Comparison of ENCODE assay signal across 25 mouse cellular contexts in the genomic region with DNA sequence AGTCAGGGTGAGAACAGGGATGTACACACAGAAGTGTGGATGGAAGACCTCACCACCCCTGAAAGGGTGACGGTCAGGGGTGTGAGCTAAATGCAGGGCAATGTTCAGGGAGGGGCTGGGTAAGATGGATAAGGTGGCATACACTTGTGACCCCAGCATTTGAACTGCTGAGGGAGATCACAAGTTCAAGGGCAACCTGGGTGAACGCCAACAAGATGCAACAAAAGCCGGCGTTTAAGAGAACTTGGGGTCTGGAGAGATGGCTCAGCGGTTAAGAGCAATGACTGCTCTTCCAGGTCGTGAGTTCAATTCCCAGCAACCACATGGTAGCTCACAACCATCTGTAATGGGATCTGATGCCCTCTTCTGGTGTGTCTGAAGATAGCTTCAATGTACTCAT. TPM values are rescaled to one million over a fixed set of nuclear protein-coding genes. Genes with fewer than 3 reads are reported as not detected.
DNase-seq lines count a peak whose midpoint lies in the region; ATAC-seq and TF ChIP-seq lines count a peak whose summit lies in the region.
"Had no signal": no experiment of that assay in that cellular context is flagged by ENCODE, and none has a peak within 500 bp of the region (broad histone marks: within the 10 kb centered on the region; RNA-seq: fewer than 3 reads in every experiment).

No protein-coding gene starts in this region.

- no peak for ATAC-seq in forebrain, postnatal 0 days
- no peak for ATAC-seq in midbrain, embryonic 11.5 days (ENCODE audit: low FRiP score)
- ATAC-seq in midbrain, embryonic 13.5 days, result no peak
- ATAC-seq in megakaryocyte, adult 5-6 weeks (ENCODE audit: poor library complexity, severe bottlenecking), result no peak
- ATAC-seq: activated CD4-positive, CD25-positive, alpha-beta regulatory T cell, adult 4 months; forebrain, embryonic 13.5 days; hindbrain, postnatal 0 days; inflammation-experienced regulatory T-cells, adult 6 months had no signal

- H3K36me3 ChIP-seq in forebrain, postnatal 0 days (ENCODE audit: insufficient read depth), result peaks cover 54% of the 10 kb centered on the region
- H3K36me3 ChIP-seq in forebrain, embryonic 10.5 days (replicated peaks), result peaks cover 48% of the 10 kb centered on the region
- 0 out of 2 replicates have a peak, but pooled peaks cover 3% of the 10 kb centered on the region for H3K36me3 ChIP-seq in midbrain, embryonic 11.5 days (ENCODE audit: control insufficient read depth, insufficient read depth, low read length)
- H3K36me3 ChIP-seq in midbrain, embryonic 13.5 days, result peaks cover 41% of the 10 kb centered on the region

- H3K4me1 ChIP-seq in cerebellum, adult 2 months (ENCODE audit: control insufficient read depth, insufficient read depth, low read length), result peaks cover 29% of the 10 kb centered on the region
- H3K4me1 ChIP-seq in forebrain, postnatal 0 days (ENCODE audit: insufficient read depth), result 0 out of 2 replicates have a peak, but pooled peaks cover 3% of the 10 kb centered on the region
- H3K4me1 ChIP-seq in forebrain, embryonic 10.5 days, result peaks cover 7% of the 10 kb centered on the region
- H3K4me1 ChIP-seq in midbrain, embryonic 11.5 days (ENCODE audit: control insufficient read depth, insufficient read depth, low read length), result no peaks in the 10 kb centered on the region; the same call in 1 of the 2 replicates
- peaks cover 7% of the 10 kb centered on the region; the same call in 1 of the 2 replicates for H3K4me1 ChIP-seq in midbrain, embryonic 13.5 days (replicated peaks)
- H3K4me1 ChIP-seq: embryonic facial prominence, embryonic 12.5 days; heart, embryonic 12.5 days had no signal

- TF ChIP-seq POLR2A in cerebellum, adult 2 months (IDR thresholded peaks at IDR 0.05; ENCODE audit: borderline replicate concordance, insufficient read depth, low read length), result no peak

- no peak for DNase-seq in cerebellum, adult 2 months
- no peak for DNase-seq in cerebellum, postnatal 36 days
- no peak for DNase-seq in forebrain, postnatal 0 days
- no peak for DNase-seq in forebrain, embryonic 10.5 days (ENCODE audit: extremely low spot score, low spot score)
- DNase-seq in midbrain, embryonic 11.5 days (ENCODE audit: low spot score, missing footprints), result peak; percentile 65
- DNase-seq: adrenal gland, adult 8-10 months; adrenal gland, postnatal 25 days; gastrocnemius, postnatal 25 days; heart, adult 18-20 months; heart, postnatal 10 days; heart, postnatal 36 days had no signal

- no peaks in the 10 kb centered on the region for H3K9me3 ChIP-seq in forebrain, postnatal 0 days (ENCODE audit: low read length)
- H3K9me3 ChIP-seq in forebrain, embryonic 10.5 days, result no peaks in the 10 kb centered on the region
- H3K9me3 ChIP-seq in midbrain, embryonic 11.5 days (ENCODE audit: control insufficient read depth, low read length), result no peaks in the 10 kb centered on the region
- H3K9me3 ChIP-seq in midbrain, embryonic 13.5 days, result no peaks in the 10 kb centered on the region
- H3K9me3 ChIP-seq: embryonic facial prominence, embryonic 12.5 days; embryonic facial prominence, embryonic 15.5 days; forebrain, embryonic 13.5 days; heart, embryonic 12.5 days; heart, embryonic 15.5 days had no signal

- TF ChIP-seq CTCF in cerebellum, adult 2 months (IDR thresholded peaks at IDR 0.05; ENCODE audit: borderline replicate concordance, insufficient read depth, low read depth, low read length), result no peak
- 0 out of 2 replicates have a peak, but pooled peaks have one; percentile 5 for TF ChIP-seq CTCF in forebrain, postnatal 0 days (IDR thresholded peaks at IDR 0.05; ENCODE audit: low read depth)

- no peaks in the 10 kb centered on the region for H3K27me3 ChIP-seq in cerebellum, adult 2 months (ENCODE audit: control insufficient read depth, insufficient read depth, low read length)
- no peaks in the 10 kb centered on the region for H3K27me3 ChIP-seq in forebrain, postnatal 0 days (ENCODE audit: insufficient read depth, low read length)
- no peaks in the 10 kb centered on the region for H3K27me3 ChIP-seq in forebrain, embryonic 10.5 days (ENCODE audit: poor library complexity, severe bottlenecking)
- no peaks in the 10 kb centered on the region for H3K27me3 ChIP-seq in midbrain, embryonic 11.5 days (ENCODE audit: control insufficient read depth, insufficient read depth, low read length)
- H3K27me3 ChIP-seq in midbrain, embryonic 13.5 days, result no peaks in the 10 kb centered on the region
- H3K27me3 ChIP-seq: embryonic facial prominence, embryonic 12.5 days; embryonic facial prominence, embryonic 15.5 days; forebrain, embryonic 13.5 days; heart, embryonic 12.5 days; heart, embryonic 15.5 days had no signal

- no peak overlapping the region for H3K4me3 ChIP-seq in cerebellum, adult 2 months (replicated peaks; ENCODE audit: insufficient read depth, low read depth, low read length)
- H3K4me3 ChIP-seq in forebrain, postnatal 0 days (ENCODE audit: low read depth, low read length), result no peak overlapping the region
- H3K4me3 ChIP-seq in forebrain, embryonic 10.5 days, result no peak overlapping the region
- no peak overlapping the region for H3K4me3 ChIP-seq in midbrain, embryonic 11.5 days (ENCODE audit: low read depth, low read length)
- H3K4me3 ChIP-seq in midbrain, embryonic 13.5 days (replicated peaks), result no peak overlapping the region
- H3K4me3 ChIP-seq: embryonic facial prominence, embryonic 12.5 days; embryonic facial prominence, embryonic 15.5 days; forebrain, embryonic 13.5 days; heart, embryonic 12.5 days; heart, embryonic 15.5 days had no signal

- WGBS in cerebellum, adult 2 months, result 82% methylated on average over 6 of the region's 6 CpGs
- WGBS in forebrain, postnatal 0 days, result 92% methylated on average over 6 of the region's 6 CpGs
- WGBS in forebrain, embryonic 10.5 days, result 95% methylated on average over 6 of the region's 6 CpGs
- 91% methylated on average over 6 of the region's 6 CpGs for WGBS in midbrain, embryonic 11.5 days
- 94% methylated on average over 6 of the region's 6 CpGs for WGBS in midbrain, embryonic 13.5 days

- no peak overlapping the region for H3K9ac ChIP-seq in forebrain, postnatal 0 days
- no peak overlapping the region for H3K9ac ChIP-seq in midbrain, embryonic 11.5 days (ENCODE audit: low read length)
- no peak overlapping the region for H3K9ac ChIP-seq in midbrain, embryonic 13.5 days (replicated peaks)
- H3K9ac ChIP-seq: embryonic facial prominence, embryonic 12.5 days; embryonic facial prominence, embryonic 15.5 days; forebrain, embryonic 13.5 days; heart, embryonic 12.5 days; heart, embryonic 15.5 days; hindbrain, embryonic 14.5 days had no signal

- H3K4me2 ChIP-seq in forebrain, postnatal 0 days (ENCODE audit: low read depth), result no peak overlapping the region
- H3K4me2 ChIP-seq in midbrain, embryonic 11.5 days, result no peak overlapping the region
- H3K4me2 ChIP-seq in midbrain, embryonic 13.5 days (replicated peaks), result no peak overlapping the region
- H3K4me2 ChIP-seq: embryonic facial prominence, embryonic 12.5 days; embryonic facial prominence, embryonic 15.5 days; forebrain, embryonic 13.5 days; heart, embryonic 12.5 days; heart, embryonic 15.5 days; hindbrain, embryonic 14.5 days had no signal

- H3K27ac ChIP-seq in cerebellum, adult 2 months (ENCODE audit: insufficient read depth, low read length), result peak overlapping the region; percentile 9; the same call in 1 of the 2 replicates
- no peak overlapping the region for H3K27ac ChIP-seq in forebrain, postnatal 0 days (ENCODE audit: low read depth, low read length)
- no peak overlapping the region for H3K27ac ChIP-seq in forebrain, embryonic 10.5 days
- H3K27ac ChIP-seq in midbrain, embryonic 11.5 days (ENCODE audit: low read depth, low read length), result no peak overlapping the region
- no peak overlapping the region for H3K27ac ChIP-seq in midbrain, embryonic 13.5 days
- H3K27ac ChIP-seq: embryonic facial prominence, embryonic 12.5 days; embryonic facial prominence, embryonic 15.5 days; forebrain, embryonic 13.5 days; heart, embryonic 15.5 days; hindbrain, embryonic 14.5 days; hindbrain, postnatal 0 days had no signal

RNA-seq across cellular contexts. Expression of a gene that starts 6.0 kb away (rescaled TPM):
- polyA plus RNA-seq in cerebellum, adult 2 months (2012; rRNA removed), result 249 and 289 TPM in 2 replicates
- 162 and 181 TPM in 2 replicates for total RNA-seq in forebrain, postnatal 0 days (2014; rRNA removed)
- polyA plus RNA-seq in forebrain, postnatal 0 days (2015; fragmentation: Nextera tagmentation; extraction: Ambion mirVana), result 132 and 140 TPM in 2 replicates
- polyA plus RNA-seq in forebrain, embryonic 10.5 days (2016; fragmentation: Nextera tagmentation; extraction: Ambion mirVana), result 37.1 and 39.3 TPM in 2 replicates
- polyA plus RNA-seq in midbrain, embryonic 11.5 days (2014; fragmentation: Nextera tagmentation; extraction: Ambion mirVana), result 26.9 and 29.8 TPM in 2 replicates
- polyA plus RNA-seq in midbrain, embryonic 13.5 days (2015; fragmentation: Nextera tagmentation; extraction: Ambion mirVana), result 40.5 and 41.2 TPM in 2 replicates
- total RNA-seq in megakaryocyte, adult 5-6 weeks (2015), result 10.4 and 10.5 TPM in 2 replicates
- total RNA-seq in megakaryocyte, adult 5-6 weeks (2017), result 5.6 and 5.7 TPM in 2 replicates

RNA-seq across cellular contexts. Expression of a gene that starts 18.2 kb away (rescaled TPM):
- 258 and 264 TPM in 2 replicates for polyA plus RNA-seq in cerebellum, adult 2 months (2012; rRNA removed)
- 88.9 and 118 TPM in 2 replicates for total RNA-seq in forebrain, postnatal 0 days (2014; rRNA removed)
- 178 and 273 TPM in 2 replicates for polyA plus RNA-seq in forebrain, postnatal 0 days (2015; fragmentation: Nextera tagmentation; extraction: Ambion mirVana)
- polyA plus RNA-seq in forebrain, embryonic 10.5 days (2016; fragmentation: Nextera tagmentation; extraction: Ambion mirVana), result 9.2 and 10.7 TPM in 2 replicates
- 18.0 and 18.9 TPM in 2 replicates for polyA plus RNA-seq in midbrain, embryonic 11.5 days (2014; fragmentation: Nextera tagmentation; extraction: Ambion mirVana)
- 96.4 and 102 TPM in 2 replicates for polyA plus RNA-seq in midbrain, embryonic 13.5 days (2015; fragmentation: Nextera tagmentation; extraction: Ambion mirVana)
- not detected in 2 replicates for total RNA-seq in megakaryocyte, adult 5-6 weeks (2015)
- not detected in 2 replicates for total RNA-seq in megakaryocyte, adult 5-6 weeks (2017)
- total RNA-seq: common myeloid progenitor, adult 5-6 weeks had no signal
- polyA plus RNA-seq: activated CD4-positive, CD25-positive, alpha-beta regulatory T cell, adult 4 months; inflammation-experienced regulatory T-cells, adult 6 months had no signal

RNA-seq across cellular contexts. Expression of a gene that starts 25.6 kb away (rescaled TPM):
- polyA plus RNA-seq in cerebellum, adult 2 months (2012; rRNA removed), result not detected in 2 replicates
- not detected in 2 replicates for total RNA-seq in forebrain, postnatal 0 days (2014; rRNA removed)
- not detected in 2 replicates for polyA plus RNA-seq in forebrain, postnatal 0 days (2015; fragmentation: Nextera tagmentation; extraction: Ambion mirVana)
- polyA plus RNA-seq in forebrain, embryonic 10.5 days (2016; fragmentation: Nextera tagmentation; extraction: Ambion mirVana), result not detected in 2 replicates
- not detected in 2 replicates for polyA plus RNA-seq in midbrain, embryonic 11.5 days (2014; fragmentation: Nextera tagmentation; extraction: Ambion mirVana)
- not detected in 2 replicates for polyA plus RNA-seq in midbrain, embryonic 13.5 days (2015; fragmentation: Nextera tagmentation; extraction: Ambion mirVana)
- total RNA-seq in megakaryocyte, adult 5-6 weeks (2015), result not detected in 2 replicates
- total RNA-seq in megakaryocyte, adult 5-6 weeks (2017), result not detected in 2 replicates
- total RNA-seq: adrenal gland, adult 8-10 months; adrenal gland, postnatal 25 days; common myeloid progenitor, adult 5-6 weeks; gastrocnemius, adult 8-10 months; gastrocnemius, postnatal 25 days; heart, adult 18-20 months; heart, postnatal 10 days; heart, postnatal 36 days; hindbrain, postnatal 0 days had no signal
- polyA plus RNA-seq: activated CD4-positive, CD25-positive, alpha-beta regulatory T cell, adult 4 months; embryonic facial prominence, embryonic 12.5 days; embryonic facial prominence, embryonic 15.5 days; forebrain, embryonic 13.5 days; heart, embryonic 12.5 days; heart, embryonic 15.5 days; hindbrain, embryonic 11.5 days; hindbrain, embryonic 14.5 days; hindbrain, postnatal 0 days; inflammation-experienced regulatory T-cells, adult 6 months had no signal

RNA-seq across cellular contexts. Expression of a gene that starts 28.7 kb away (rescaled TPM):
- polyA plus RNA-seq in cerebellum, adult 2 months (2012; rRNA removed), result 50.4 and 51.2 TPM in 2 replicates
- 52.8 and 62.5 TPM in 2 replicates for total RNA-seq in forebrain, postnatal 0 days (2014; rRNA removed)
- polyA plus RNA-seq in forebrain, postnatal 0 days (2015; fragmentation: Nextera tagmentation; extraction: Ambion mirVana), result 105 and 113 TPM in 2 replicates
- 84.0 and 90.8 TPM in 2 replicates for polyA plus RNA-seq in forebrain, embryonic 10.5 days (2016; fragmentation: Nextera tagmentation; extraction: Ambion mirVana)
- 66.9 and 75.6 TPM in 2 replicates for polyA plus RNA-seq in midbrain, embryonic 11.5 days (2014; fragmentation: Nextera tagmentation; extraction: Ambion mirVana)
- polyA plus RNA-seq in midbrain, embryonic 13.5 days (2015; fragmentation: Nextera tagmentation; extraction: Ambion mirVana), result 69.7 and 70.1 TPM in 2 replicates
- total RNA-seq in megakaryocyte, adult 5-6 weeks (2015), result 2.7 and 3.9 TPM in 2 replicates
- 5.5 and 7.8 TPM in 2 replicates for total RNA-seq in megakaryocyte, adult 5-6 weeks (2017)

RNA-seq across cellular contexts. Expression of a gene that starts 32.9 kb away (rescaled TPM):
- 35.9 and 37.9 TPM in 2 replicates for polyA plus RNA-seq in cerebellum, adult 2 months (2012; rRNA removed)
- total RNA-seq in forebrain, postnatal 0 days (2014; rRNA removed), result 28.4 and 34.8 TPM in 2 replicates
- polyA plus RNA-seq in forebrain, postnatal 0 days (2015; fragmentation: Nextera tagmentation; extraction: Ambion mirVana), result 25.6 and 29.5 TPM in 2 replicates
- polyA plus RNA-seq in forebrain, embryonic 10.5 days (2016; fragmentation: Nextera tagmentation; extraction: Ambion mirVana), result 90.8 and 94.9 TPM in 2 replicates
- 58.4 and 62.2 TPM in 2 replicates for polyA plus RNA-seq in midbrain, embryonic 11.5 days (2014; fragmentation: Nextera tagmentation; extraction: Ambion mirVana)
- polyA plus RNA-seq in midbrain, embryonic 13.5 days (2015; fragmentation: Nextera tagmentation; extraction: Ambion mirVana), result 42.8 and 46.0 TPM in 2 replicates
- total RNA-seq in megakaryocyte, adult 5-6 weeks (2015), result 28.8 and 36.2 TPM in 2 replicates
- total RNA-seq in megakaryocyte, adult 5-6 weeks (2017), result 82.5 and 83.2 TPM in 2 replicates
